Mouse (Mus musculus) heart, postnatal 36 days (tissue): Measurements from ENCODE around the gene Wsb2. TPM values are rescaled to one million over a fixed set of nuclear protein-coding genes. Genes with fewer than 3 reads are reported as not detected.
A peak's percentile ranks its signal among the peaks of the same experiment; 100 is the strongest.
"Not testable (repeated sequence)": the region's sequence is repeated elsewhere in the genome, so short reads cannot be mapped to it uniquely, and the experiment has no call there.

ENCODE experiments used
- DNase-seq, 2 experiments: peaks; one replicate each; pipeline ENCODE4 v3.0.0; 2021 to 2022
- intact Hi-C: fragments of 180-260 bp; cut with DNase I; formaldehyde crosslinking; loops from one replicate; pipeline ENCODE4 v1.15.1; 2025
- total RNA-seq, 2 experiments: library from RNA; stranded (reverse); gene quantifications; 2 replicates each; pipeline ENCODE4 v1.2.3; 2021

Gene Wsb2
- 100 to 1,000 TPM in 1 of 2 experiments, 10 to 100 TPM in 1; 97.1 to 104 TPM for total RNA-seq

GRCm38 (mm10) chr5:117357129-117357477 is at the start of gene Wsb2:
Gene Wsb2 (plus strand): TSS chr5:117357304.
- intact Hi-C loops: loop anchor here (5.0 kb wide), 1 partner anchor 240 kb away; the partner anchor contains the start of gene Suds3
- DNase-seq: peak in 1 of 2 experiments; percentile 88

DNA sequence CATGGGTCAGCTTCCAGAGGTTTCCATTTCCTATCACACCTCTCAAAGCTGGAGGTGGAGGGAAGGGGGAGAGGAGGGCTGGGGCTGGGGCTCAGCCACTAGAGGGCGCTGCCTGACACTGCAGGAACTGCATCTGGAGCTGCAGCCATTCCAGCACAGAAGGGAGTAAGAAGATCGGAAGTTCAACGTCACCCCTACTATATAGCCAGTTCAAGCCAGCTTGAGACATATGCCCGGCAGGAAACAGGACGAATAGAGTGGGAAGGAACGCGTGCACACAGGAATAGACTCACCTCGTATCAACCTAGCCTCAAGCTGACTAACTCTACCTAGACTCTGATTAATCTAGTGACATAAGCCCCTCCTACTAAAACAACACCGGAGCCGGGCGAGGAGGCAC is 49.4 kb upstream of the Wsb2 start:
- intact Hi-C loops: loop anchor here (1.0 to 5.0 kb wide), 4 partner anchors 82 to 190 kb away; partner anchors contain the start of genes Rfc5 and Suds3
- peak; percentile 78 to 85 for DNase-seq

- DNase-seq: peak; percentile 57 to 68
- intact Hi-C loops: no loop called here
Measured at GRCm38 (mm10) chr5:117313420-117313819, 43.7 kb upstream of the Wsb2 start.

DNA sequence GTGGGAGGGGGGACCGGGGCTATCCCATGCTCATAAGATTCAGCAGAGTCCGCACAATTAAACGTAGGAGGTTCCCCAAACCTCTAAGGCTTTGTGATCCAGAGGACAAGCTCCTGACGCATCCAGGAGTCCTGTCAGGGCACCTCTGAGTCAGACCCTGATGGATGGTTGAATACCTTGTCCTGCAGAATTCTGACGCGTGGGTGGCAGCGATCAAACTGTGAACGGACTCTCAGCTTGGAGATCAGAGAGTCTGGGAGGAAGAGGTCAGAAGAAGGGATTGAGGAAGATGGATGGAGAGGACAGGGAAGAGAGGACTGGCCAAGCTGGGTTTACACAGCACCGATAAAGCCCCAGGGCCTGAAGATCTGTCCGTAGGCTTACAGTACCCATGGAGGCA is 43.2 kb upstream of the Wsb2 start:
- intact Hi-C loops: loop anchor here (2.0 kb wide), 1 partner anchor 75 kb away; the partner anchor contains the start of gene Rfc5
- DNase-seq: no peak

- no peak for DNase-seq
- intact Hi-C loops: loop anchor here (2.0 kb wide), 1 partner anchor 74 kb away; the partner anchor contains the start of gene Rfc5
Measured at GRCm38 (mm10) chr5:117314587-117315428, 42.3 kb upstream of the Wsb2 start.

GRCm38 (mm10) chr5:117318741-117319629 is 38.1 kb upstream of the Wsb2 start, which contains the start of gene Vsig10:
Gene Vsig10 (plus strand): TSS chr5:117319083.
- peak; percentile 72 to 86 for DNase-seq
- intact Hi-C loops: loop anchor here (1.0 kb wide), 1 partner anchor 39 kb away; no protein-coding TSS in a partner anchor

- intact Hi-C loops: no loop called here
Measured at GRCm38 (mm10) chr5:117323751-117324150, 33.4 kb upstream of the Wsb2 start.

DNA sequence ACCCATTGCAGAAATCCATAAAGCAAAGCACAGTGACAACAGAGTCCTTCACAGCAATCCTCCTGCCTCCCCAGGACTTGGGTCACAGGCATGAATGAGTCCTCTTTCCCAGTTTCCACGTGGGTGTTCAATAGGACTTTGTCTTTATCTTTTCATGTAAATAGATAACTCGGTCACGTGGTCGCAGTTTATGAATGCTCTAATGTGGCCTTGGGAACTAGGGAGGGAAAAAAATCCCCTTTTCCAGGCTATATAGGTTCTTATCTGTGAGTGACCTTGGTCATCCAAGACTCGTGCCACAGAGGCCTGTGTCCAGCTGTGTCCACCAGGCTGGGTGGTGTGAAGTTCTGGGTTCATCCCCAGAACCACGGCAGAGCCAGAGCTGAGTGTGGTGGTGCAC is 30.7 kb upstream of the Wsb2 start:
- no peak for DNase-seq
- intact Hi-C loops: no loop called here

More at GRCm38 (mm10) chr5:117323751-117324150, 33.4 kb upstream of the Wsb2 start:
- no peak for DNase-seq

DNA sequence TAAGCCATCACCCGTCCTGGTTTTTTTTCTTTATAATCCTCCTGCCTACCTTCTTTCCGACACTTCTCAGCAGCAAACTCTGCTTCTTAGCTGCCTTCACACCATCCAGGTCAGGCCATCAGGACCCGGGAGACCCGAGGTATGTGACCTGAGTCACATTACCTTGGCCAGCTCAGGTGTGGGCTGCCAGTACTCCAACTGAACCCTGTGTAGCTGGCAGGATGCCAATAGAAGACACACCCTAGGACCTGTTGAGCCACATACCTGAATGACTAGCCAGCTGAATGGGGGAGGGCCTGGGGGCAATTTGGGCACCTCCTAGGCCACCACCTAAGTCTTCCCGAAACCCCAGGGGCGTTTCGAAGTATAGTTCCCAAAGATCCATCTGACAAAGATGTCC is 26.6 kb upstream of the Wsb2 start:
- no peak for DNase-seq
- intact Hi-C loops: no loop called here

- DNase-seq: no peak
- intact Hi-C loops: no loop called here
Measured at GRCm38 (mm10) chr5:117337999-117338398, 19.1 kb upstream of the Wsb2 start.

GRCm38 (mm10) chr5:117338503-117338902 is 18.6 kb upstream of the Wsb2 start:
- intact Hi-C loops: no loop called here

GRCm38 (mm10) chr5:117340081-117340480 is 17.0 kb upstream of the Wsb2 start:
- intact Hi-C loops: no loop called here
- no peak for DNase-seq

More at GRCm38 (mm10) chr5:117338503-117338902, 18.6 kb upstream of the Wsb2 start:
- no peak for DNase-seq

DNA sequence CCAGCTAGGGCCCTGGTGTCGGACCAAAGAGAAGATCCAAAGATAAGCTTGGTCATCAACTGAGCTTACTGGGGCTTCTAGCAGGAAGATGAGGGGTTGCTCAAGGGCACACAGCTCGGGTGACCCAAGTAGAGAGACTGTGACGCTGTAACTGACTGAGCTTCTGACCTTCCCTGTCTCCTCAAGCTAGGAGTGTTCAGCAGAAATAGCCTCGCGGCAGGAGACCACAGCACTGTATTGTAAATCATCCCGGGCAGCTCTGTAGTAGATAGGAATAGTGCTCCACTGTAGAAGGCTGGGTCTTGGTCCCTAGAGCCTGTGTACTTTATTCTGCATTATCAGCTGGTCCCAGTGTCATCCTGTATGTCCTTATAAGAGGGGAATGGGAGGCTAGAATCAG is 15.2 kb upstream of the Wsb2 start:
- intact Hi-C loops: no loop called here
- no peak for DNase-seq

GRCm38 (mm10) chr5:117344496-117344895 is 12.6 kb upstream of the Wsb2 start:
- DNase-seq, intact Hi-C loops: not testable (repeated sequence)

GRCm38 (mm10) chr5:117345432-117345976 is 11.6 kb upstream of the Wsb2 start:
- DNase-seq: no peak
- intact Hi-C loops: no loop called here

GRCm38 (mm10) chr5:117346281-117346680 is 10.8 kb upstream of the Wsb2 start:
- intact Hi-C loops: no loop called here
- no peak for DNase-seq

DNA sequence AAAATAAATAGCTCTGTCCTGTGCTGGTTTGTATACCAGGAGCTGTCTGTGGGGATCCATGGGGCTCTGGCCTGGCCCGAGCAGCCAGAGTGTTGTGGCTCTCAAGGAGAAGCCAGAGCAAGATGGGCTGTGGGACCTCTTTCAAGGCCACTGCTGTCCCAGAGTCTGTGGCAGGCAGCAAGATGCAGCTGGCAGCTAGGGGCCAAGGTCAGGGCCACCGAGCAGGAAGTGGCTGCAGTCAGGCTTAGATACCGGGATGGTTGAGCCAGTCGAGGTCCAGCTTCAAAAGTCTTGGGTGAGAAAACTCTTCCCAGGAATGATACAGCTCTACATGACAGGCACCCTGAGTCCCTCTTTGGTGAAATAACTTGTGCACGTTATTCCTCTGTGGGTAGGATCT is 10.1 kb upstream of the Wsb2 start:
- intact Hi-C loops: no loop called here
- no peak for DNase-seq

DNA sequence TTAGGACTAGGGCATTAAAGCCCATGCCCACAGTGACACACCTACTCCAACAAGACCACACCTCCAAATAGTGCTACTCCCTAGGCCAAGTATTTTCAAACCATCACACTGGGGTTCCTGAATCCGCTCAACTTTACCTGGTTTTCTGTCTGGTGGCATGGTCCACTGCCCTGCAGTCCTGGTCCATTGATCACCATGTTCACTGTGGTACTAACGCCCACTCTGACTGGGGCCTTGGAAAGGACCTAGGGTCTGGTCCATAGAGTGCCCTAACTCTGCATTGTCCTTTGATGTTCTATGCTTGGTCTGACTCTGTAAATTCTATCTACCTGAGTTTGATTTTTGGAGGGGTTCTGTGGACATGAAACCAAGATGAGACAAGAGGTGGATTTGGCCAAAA is 9.3 kb upstream of the Wsb2 start:
- DNase-seq: no peak

GRCm38 (mm10) chr5:117348279-117348678 is 8.8 kb upstream of the Wsb2 start:
- peak; percentile 34 to 60 for DNase-seq
- intact Hi-C loops: no loop called here

More for the DNA sequence above, 9.3 kb upstream of the Wsb2 start:
- intact Hi-C loops: no loop called here

- no peak for DNase-seq
- intact Hi-C loops: no loop called here
Measured at GRCm38 (mm10) chr5:117354121-117354520, 3.0 kb upstream of the Wsb2 start.
